Mouse (Mus musculus) MEL (cell line): ENCODE measurements around the gene Gad1. TPM values are rescaled to one million over a fixed set of nuclear protein-coding genes. Genes with fewer than 3 reads are reported as not detected.

Experiments
- DNase-seq: peaks from one replicate; pipeline ENCODE4 v3.0.0; 2011; ENCODE audit warnings: low read depth, low spot score
- H3K27ac ChIP-seq: 2 replicates; pipeline ENCODE4 v1.5.1; 2012; ENCODE audit warnings: low read depth, mild to moderate bottlenecking, control low read depth, low read length, moderate library complexity; ENCODE audit not compliant: control insufficient read depth
- H3K27me3 ChIP-seq, 2 experiments: fragments of 150-350 bp in 1 of 2; sonication (generic) in 1 of 2; 2 replicates each; pipeline ENCODE4 v1.6.1; 2012; ENCODE audit warnings: low read length in 2 of 2, mild to moderate bottlenecking in 2 of 2, improper control_type of control experiment in 1 of 2, moderate library complexity in 1 of 2; ENCODE audit not compliant: insufficient read depth in 2 of 2, control insufficient read depth in 1 of 2
- H3K36me3 ChIP-seq, 2 experiments: 2 replicates each; pipeline ENCODE4 v1.6.1; 2012 to 2014; ENCODE audit warnings: low read length in 2 of 2, improper control_type of control experiment in 1 of 2, inconsistent platforms in 1 of 2, mild to moderate bottlenecking in 1 of 2; ENCODE audit not compliant: insufficient read depth in 2 of 2, control insufficient read depth in 1 of 2
- H3K4me1 ChIP-seq, 2 experiments: fragments of 150-350 bp in 1 of 2; sonication (generic) in 1 of 2; 2 replicates each; pipeline ENCODE4 v1.6.1; 2012; ENCODE audit warnings: low read length in 2 of 2, improper control_type of control experiment in 1 of 2, mild to moderate bottlenecking in 1 of 2; ENCODE audit not compliant: insufficient read depth in 2 of 2, control insufficient read depth in 1 of 2
- H3K4me3 ChIP-seq, 2 experiments: fragments of 150-350 bp in 1 of 2; sonication (generic) in 1 of 2; 2 replicates each; pipeline ENCODE4 v1.5.1; 2012; ENCODE audit warnings: low read depth in 2 of 2, low read length in 2 of 2, mild to moderate bottlenecking in 2 of 2, moderate library complexity in 2 of 2, control low read depth in 1 of 2, improper control_type of control experiment in 1 of 2; ENCODE audit not compliant: control insufficient read depth in 1 of 2, insufficient read depth in 1 of 2
- H3K79me2 ChIP-seq: 2 replicates; pipeline ENCODE4 v1.6.1; 2012; ENCODE audit warnings: mild to moderate bottlenecking, low read length, moderate library complexity; ENCODE audit not compliant: control insufficient read depth, poor library complexity, insufficient read depth
- H3K9ac ChIP-seq: 2 replicates; pipeline ENCODE4 v1.6.1; 2012; ENCODE audit warnings: low read depth, mild to moderate bottlenecking, control low read depth, low read length, moderate library complexity; ENCODE audit not compliant: control insufficient read depth, poor library complexity, severe bottlenecking
- H3K9me3 ChIP-seq: fragments of 150-350 bp; sonication (generic); replicated peaks from 2 replicates; pipeline ENCODE4 v1.6.1; 2012; ENCODE audit warnings: mild to moderate bottlenecking, low read length, improper control_type of control experiment, moderate library complexity; ENCODE audit not compliant: insufficient read depth
- BHLHE40 ChIP-seq: IDR thresholded peaks from 2 replicates; pipeline ENCODE4 v1.6.1; 2012; ENCODE audit warnings: low read depth, mild to moderate bottlenecking, inconsistent platforms, low read length, improper control_type of control experiment, borderline replicate concordance
- CHD1 ChIP-seq: IDR thresholded peaks from 2 replicates; pipeline ENCODE4 v1.6.1; 2012; ENCODE audit warnings: low read depth, mild to moderate bottlenecking, inconsistent platforms, low read length, improper control_type of control experiment
- CHD2 ChIP-seq: IDR thresholded peaks from 2 replicates; pipeline ENCODE4 v1.6.1; 2011; ENCODE audit warnings: low read length, improper control_type of control experiment
- CTCF ChIP-seq, 3 experiments: IDR thresholded peaks in 2 of 3; conservative IDR thresholded peaks in 1 of 3; 2 replicates each; pipeline ENCODE4 v1.5.1; 2011 to 2012; ENCODE audit warnings: low read length in 3 of 3, low read depth in 2 of 3, mild to moderate bottlenecking in 2 of 3, improper control_type of control experiment in 1 of 3, inconsistent platforms in 1 of 3, mixed read lengths in 1 of 3, moderate library complexity in 1 of 3; ENCODE audit not compliant: control insufficient read depth in 1 of 3, insufficient read depth in 1 of 3, poor library complexity in 1 of 3, severe bottlenecking in 1 of 3
- E2F4 ChIP-seq: IDR thresholded peaks from 2 replicates; pipeline ENCODE4 v1.6.1; 2011; ENCODE audit warnings: low read depth, low read length, improper control_type of control experiment, borderline replicate concordance
- ELF1 ChIP-seq: IDR thresholded peaks from 2 replicates; pipeline ENCODE4 v1.6.1; 2014; ENCODE audit warnings: low read depth, mild to moderate bottlenecking, inconsistent platforms, low read length, improper control_type of control experiment, moderate library complexity
- ETS1 ChIP-seq: IDR thresholded peaks from 2 replicates; pipeline ENCODE4 v1.6.1; 2012; ENCODE audit warnings: low read depth, mild to moderate bottlenecking, inconsistent platforms, low read length, improper control_type of control experiment, moderate library complexity
- GABPA ChIP-seq: IDR thresholded peaks from 2 replicates; pipeline ENCODE4 v1.6.1; 2012; ENCODE audit warnings: low read depth, mild to moderate bottlenecking, inconsistent platforms, low read length, improper control_type of control experiment, moderate library complexity
- GATA1 ChIP-seq: IDR thresholded peaks from 2 replicates; pipeline ENCODE4 v1.6.1; 2011; ENCODE audit warnings: low read depth, low read length, improper control_type of control experiment
- HCFC1 ChIP-seq: IDR thresholded peaks from 2 replicates; pipeline ENCODE4 v1.6.1; 2012; ENCODE audit warnings: low read depth, mild to moderate bottlenecking, inconsistent platforms, low read length, improper control_type of control experiment, moderate library complexity
- JUND ChIP-seq: IDR thresholded peaks from 2 replicates; pipeline ENCODE4 v1.6.1; 2011; ENCODE audit warnings: low read depth, mild to moderate bottlenecking, improper control_type of control experiment, low read length
- KAT2A ChIP-seq: conservative IDR thresholded peaks from 2 replicates; pipeline ENCODE4 v1.6.1; 2012; ENCODE audit warnings: low read depth, low read length, improper control_type of control experiment, inconsistent platforms
- MAX ChIP-seq: IDR thresholded peaks from 2 replicates; pipeline ENCODE4 v1.6.1; 2011; ENCODE audit warnings: low read length, improper control_type of control experiment
- MAZ ChIP-seq: IDR thresholded peaks from 2 replicates; pipeline ENCODE4 v1.6.1; 2012; ENCODE audit warnings: low read depth, mild to moderate bottlenecking, inconsistent platforms, low read length, improper control_type of control experiment
- MEF2A ChIP-seq: IDR thresholded peaks from 2 replicates; pipeline ENCODE4 v1.6.1; 2014; ENCODE audit warnings: low read depth, mild to moderate bottlenecking, inconsistent platforms, low read length, improper control_type of control experiment; ENCODE audit not compliant: poor library complexity, insufficient replicate concordance, severe bottlenecking; ENCODE audit errors: extremely low read depth
- MXI1 ChIP-seq: IDR thresholded peaks from 2 replicates; pipeline ENCODE4 v1.6.1; 2011; ENCODE audit warnings: mild to moderate bottlenecking, low read depth, low read length, improper control_type of control experiment
- MYB ChIP-seq: IDR thresholded peaks from 2 replicates; pipeline ENCODE4 v1.6.1; 2011; ENCODE audit warnings: mild to moderate bottlenecking, low read depth, low read length, improper control_type of control experiment
- NELFE ChIP-seq: IDR thresholded peaks from 2 replicates; pipeline ENCODE4 v1.6.1; 2011; ENCODE audit warnings: low read depth, low read length, improper control_type of control experiment
- NRF1 ChIP-seq: IDR thresholded peaks from 2 replicates; pipeline ENCODE4 v1.6.1; 2014; ENCODE audit warnings: low read depth, mild to moderate bottlenecking, inconsistent platforms, low read length, improper control_type of control experiment, moderate library complexity; ENCODE audit not compliant: poor library complexity, insufficient read depth, severe bottlenecking
- POLR2A ChIP-seq, 2 experiments: IDR thresholded peaks; 2 replicates each; pipeline ENCODE4 v1.6.1; 2011 to 2012; ENCODE audit warnings: low read length in 2 of 2, mild to moderate bottlenecking in 2 of 2, control low read depth in 1 of 2, improper control_type of control experiment in 1 of 2, low read depth in 1 of 2, moderate library complexity in 1 of 2; ENCODE audit not compliant: control insufficient read depth in 1 of 2, insufficient read depth in 1 of 2, poor library complexity in 1 of 2
- POLR2AphosphoS2 ChIP-seq: IDR thresholded peaks from 2 replicates; pipeline ENCODE4 v1.6.1; 2011; ENCODE audit warnings: low read length, improper control_type of control experiment
- RAD21 ChIP-seq: IDR thresholded peaks from 2 replicates; pipeline ENCODE4 v1.6.1; 2011; ENCODE audit warnings: mild to moderate bottlenecking, low read depth, low read length, improper control_type of control experiment
- RCOR1 ChIP-seq: IDR thresholded peaks from 2 replicates; pipeline ENCODE4 v1.6.1; 2012; ENCODE audit warnings: low read depth, mild to moderate bottlenecking, inconsistent platforms, low read length, improper control_type of control experiment
- SIN3A ChIP-seq: IDR thresholded peaks from 2 replicates; pipeline ENCODE4 v1.6.1; 2012; ENCODE audit warnings: low read length, improper control_type of control experiment, inconsistent platforms
- SMC3 ChIP-seq: IDR thresholded peaks from 2 replicates; pipeline ENCODE4 v1.6.1; 2011; ENCODE audit warnings: low read depth, low read length, improper control_type of control experiment
- UBTF ChIP-seq: IDR thresholded peaks from 2 replicates; pipeline ENCODE4 v1.6.1; 2012; ENCODE audit warnings: low read depth, mild to moderate bottlenecking, inconsistent platforms, low read length, improper control_type of control experiment, moderate library complexity, borderline replicate concordance; ENCODE audit not compliant: insufficient read depth
- USF1 ChIP-seq: IDR thresholded peaks from 2 replicates; pipeline ENCODE4 v1.6.1; 2014; ENCODE audit warnings: low read depth, mild to moderate bottlenecking, inconsistent platforms, low read length, improper control_type of control experiment, moderate library complexity
- USF2 ChIP-seq, 2 experiments: IDR thresholded peaks; 2 replicates each; pipeline ENCODE4 v1.6.1; 2011 to 2012; ENCODE audit warnings: improper control_type of control experiment in 2 of 2, low read length in 2 of 2, borderline replicate concordance in 1 of 2, inconsistent platforms in 1 of 2, low read depth in 1 of 2, mild to moderate bottlenecking in 1 of 2; ENCODE audit not compliant: insufficient read depth in 1 of 2
- ZKSCAN1 ChIP-seq: IDR thresholded peaks from 2 replicates; pipeline ENCODE4 v1.6.1; 2012; ENCODE audit warnings: low read depth, mild to moderate bottlenecking, inconsistent platforms, low read length, improper control_type of control experiment, moderate library complexity
- ZMIZ1 ChIP-seq: IDR thresholded peaks from 2 replicates; pipeline ENCODE4 v1.6.1; 2012; ENCODE audit warnings: low read depth, mild to moderate bottlenecking, inconsistent platforms, low read length, improper control_type of control experiment, moderate library complexity
- polyA plus RNA-seq, 2 experiments: library from polyadenylated mRNA; stranded (reverse) in 1 of 2; unstranded in 1 of 2; fragments of >175 nt in 1 of 2; fragments of >200 nt in 1 of 2; gene quantifications; 2 replicates each; pipeline versions ENCODE4 v1.2.1 to v1.2.4; 2012; ENCODE audit warnings: low replicate concordance in 2 of 2, low read depth in 1 of 2; ENCODE audit not compliant: insufficient read length in 2 of 2, insufficient read depth in 1 of 2, missing spikeins in 1 of 2
- total RNA-seq: library from RNA; depleted of rRNA; stranded (reverse); fragments of 300-350 nt; gene quantifications from 2 replicates; pipeline ENCODE4 v1.2.3, GENCODE M21; 2012

The Gad1 gene
- total and polyA plus RNA-seq, 3 experiments: not detected

DNA sequence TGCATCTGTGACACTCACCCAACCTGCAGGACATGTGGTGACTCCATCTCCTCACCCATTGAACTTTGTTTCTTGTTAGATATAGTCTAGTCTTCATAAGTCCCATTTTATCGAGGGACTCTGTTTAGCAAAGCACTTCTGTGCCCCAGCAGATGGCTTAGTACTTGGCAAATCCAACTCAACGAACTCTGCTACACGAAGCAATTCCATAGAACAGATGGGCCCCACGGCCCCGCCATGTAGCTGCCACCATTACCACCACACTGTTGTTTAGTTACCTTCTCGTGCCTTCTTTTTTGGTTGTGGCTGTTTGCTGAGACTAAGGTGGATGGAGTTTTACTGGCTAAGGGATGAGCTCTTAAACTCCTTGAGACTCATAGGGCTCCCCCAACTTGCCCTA is 35.3 kb downstream of the Gad1 start:
- DNase-seq: no peak
- H3K9ac ChIP-seq: no peak overlapping the region
- TF ChIP-seq HCFC1 (no peak), USF2 (IDR thresholded peaks at IDR 0.05; ENCODE audit: borderline replicate concordance in 1 of 2, insufficient read depth in 1 of 2, low read depth in 1 of 2, low read length in 2 of 2) (no peak), GABPA (no peak), MAX (no peak), CHD1 (no peak), ELF1 (no peak), ZKSCAN1 (no peak), BHLHE40 (no peak), RAD21 (no peak), USF1 (no peak), POLR2A (IDR thresholded peaks at IDR 0.05; ENCODE audit: control insufficient read depth in 1 of 2, insufficient read depth in 1 of 2, low read depth in 1 of 2, low read length in 2 of 2, poor library complexity in 1 of 2) (no peak), JUND (no peak), GATA1 (no peak), ETS1 (no peak), POLR2AphosphoS2 (no peak), SIN3A (no peak), KAT2A (no peak), RCOR1 (no peak)

GRCm38 (mm10) chr2:70592432-70592831 is 39.6 kb downstream of the Gad1 start:
- Histone ChIP-seq H3K4me3 (no peak overlapping the region), H3K27ac (no peak overlapping the region), H3K9ac (no peak overlapping the region), H3K27me3 (no peaks in the 10 kb centered on the region), H3K4me1 (no peaks in the 10 kb centered on the region)
- DNase-seq: no peak
- TF ChIP-seq MYB (no peak), ETS1 (no peak), NELFE (no peak), UBTF (no peak), E2F4 (no peak), KAT2A (no peak), MXI1 (no peak), SMC3 (no peak), NRF1 (no peak), CHD2 (no peak), MEF2A (no peak), CTCF (IDR thresholded peaks at IDR 0.05 in 2 of 3, conservative IDR thresholded peaks at IDR 0.05 in 1 of 3; ENCODE audit: control insufficient read depth in 1 of 3, insufficient read depth in 1 of 3, low read depth in 2 of 3, low read length in 3 of 3, poor library complexity in 1 of 3, severe bottlenecking in 1 of 3) (no peak), ZMIZ1 (no peak), MAZ (no peak)
- TF ChIP-seq, all 39 proteins: peak for 0
- no peaks in the 10 kb centered on the region for H3K36me3 ChIP-seq
- H3K9me3 ChIP-seq: no peaks in the 10 kb centered on the region
- H3K79me2 ChIP-seq: no peaks in the 10 kb centered on the region

More for the DNA sequence above, 35.3 kb downstream of the Gad1 start:
- H3K79me2 ChIP-seq: no peaks in the 10 kb centered on the region
- no peak overlapping the region for H3K4me3 ChIP-seq
- no peak overlapping the region for H3K27ac ChIP-seq
- H3K9me3 ChIP-seq: no peaks in the 10 kb centered on the region
- H3K4me1 ChIP-seq: no peaks in the 10 kb centered on the region
- H3K36me3 ChIP-seq: no peaks in the 10 kb centered on the region
- no peaks in the 10 kb centered on the region for H3K27me3 ChIP-seq
